Mouse (Mus musculus) T-helper 1 cell (primary cell): ENCODE measurements around the gene Gcnt4.
"Not testable (repeated sequence)": the region's sequence is repeated elsewhere in the genome, so short reads cannot be mapped to it uniquely, and the experiment has no call there.

Experiments used
- in situ Hi-C: fragments of 300-600 bp; cut with MboI, MseI; formaldehyde crosslinking; loops from one replicate; pipeline ENCODE4 v1.15.1; 2025; ENCODE audit warnings: high pct_unique_total_duplicates

Gcnt4 gene

DNA sequence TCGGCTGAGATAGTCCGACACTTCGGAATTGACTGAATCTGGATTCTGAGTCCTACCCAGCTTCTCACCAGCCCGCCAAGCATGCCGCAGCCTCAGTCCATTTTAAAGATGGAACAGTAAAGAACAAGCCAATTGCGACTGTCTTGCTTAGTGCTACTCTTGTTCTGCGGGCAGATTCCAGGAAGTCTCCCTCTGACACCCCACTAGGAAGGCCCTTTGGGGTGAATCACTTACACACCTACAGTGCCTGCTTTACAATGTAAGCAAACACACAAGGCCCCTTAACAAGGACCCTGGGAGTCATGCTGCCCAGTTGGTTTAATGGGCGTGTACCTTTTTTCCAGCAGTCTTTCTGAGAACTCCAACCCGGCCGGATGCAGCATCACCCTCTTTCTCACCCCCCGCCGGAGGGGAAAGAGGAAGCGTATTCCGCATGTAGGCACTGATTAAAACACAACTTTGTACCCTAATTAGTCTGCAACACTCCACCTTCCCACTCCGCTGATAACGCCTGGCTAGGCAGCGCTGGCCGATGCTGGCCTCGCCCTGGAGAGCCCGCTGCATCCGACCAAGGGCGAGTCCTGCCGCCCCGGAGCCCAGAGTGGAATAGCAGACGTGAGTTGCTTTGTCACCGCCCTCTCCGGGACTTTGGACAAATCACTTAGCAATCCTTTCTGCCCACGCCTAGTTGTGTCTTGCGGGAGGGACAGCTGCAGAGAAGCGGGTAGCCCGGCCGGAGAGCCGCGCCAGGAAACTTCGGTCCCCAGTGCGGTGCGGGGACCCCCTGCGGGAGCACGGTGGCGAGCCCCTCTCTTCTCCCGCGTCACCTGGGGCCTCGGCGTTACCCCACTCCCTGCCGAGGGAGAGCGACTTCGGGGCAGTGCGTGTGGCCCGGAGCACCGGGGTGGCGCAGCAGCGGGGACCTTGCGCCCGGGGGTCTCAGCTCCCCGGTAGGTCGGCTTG, at the start of gene Gcnt4:
Gene Gcnt4 (plus strand): TSS at position 691 of the 963 bp plus-strand sequence.
- in situ Hi-C loops, result no loop called here

- in situ Hi-C loops, result no loop called here
Observed at GRCm38 (mm10) chr13:96878220-96879057, 46.0 kb upstream of the Gcnt4 start.

DNA sequence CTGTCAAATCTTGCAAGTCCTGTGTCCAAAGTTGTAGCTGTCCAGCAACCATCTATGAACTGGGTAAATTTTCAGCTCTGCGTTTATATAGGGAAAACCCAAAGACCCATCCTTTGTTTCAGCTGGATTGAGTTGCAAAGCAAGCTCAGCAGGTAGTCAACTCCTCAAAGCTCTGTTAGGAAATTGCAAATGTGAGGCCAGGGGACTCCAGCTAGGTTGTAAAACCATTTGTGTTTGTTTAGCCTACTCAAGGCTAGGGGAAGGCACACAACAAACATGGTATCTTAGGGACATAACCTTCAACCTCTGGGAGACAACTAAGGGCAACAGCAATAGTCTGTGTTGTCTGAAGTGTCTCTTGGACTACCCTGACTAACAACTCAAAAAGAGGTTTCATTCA, 40.0 kb upstream of the Gcnt4 start:
- in situ Hi-C loops, result no loop called here

- in situ Hi-C loops, result no loop called here
Observed at GRCm38 (mm10) chr13:96889985-96890384, 34.5 kb upstream of the Gcnt4 start.

GRCm38 (mm10) chr13:96895144-96895543, 29.3 kb upstream of the Gcnt4 start:
- in situ Hi-C loops, result no loop called here

GRCm38 (mm10) chr13:96906717-96907116, 17.8 kb upstream of the Gcnt4 start:
- in situ Hi-C loops, result no loop called here

GRCm38 (mm10) chr13:96911202-96911601, 13.3 kb upstream of the Gcnt4 start:
- in situ Hi-C loops, result no loop called here

DNA sequence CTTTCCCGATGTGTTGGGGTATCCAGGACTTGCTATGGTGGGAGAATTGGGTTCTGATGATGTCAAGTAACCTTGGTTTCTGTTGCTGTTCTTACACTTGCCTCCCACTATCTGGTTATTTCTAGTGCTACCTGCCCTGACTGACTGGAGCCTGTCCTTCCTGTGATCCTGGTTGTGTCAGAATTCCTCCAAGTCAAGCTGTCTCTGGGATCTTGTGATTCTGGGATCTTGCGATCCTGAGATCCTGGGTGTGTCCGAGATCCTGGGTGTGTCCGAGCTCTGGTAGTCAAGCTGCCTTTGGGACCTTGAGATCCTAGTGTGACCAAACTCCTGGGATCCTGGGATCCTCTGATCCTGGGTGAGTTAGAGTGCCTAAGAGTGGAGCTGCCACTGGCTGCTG, 1.4 kb upstream of the Gcnt4 start:
- in situ Hi-C loops, result not testable (repeated sequence)

- in situ Hi-C loops, result no loop called here
Observed at GRCm38 (mm10) chr13:96924985-96925745, 676 bp downstream of the Gcnt4 start.

DNA sequence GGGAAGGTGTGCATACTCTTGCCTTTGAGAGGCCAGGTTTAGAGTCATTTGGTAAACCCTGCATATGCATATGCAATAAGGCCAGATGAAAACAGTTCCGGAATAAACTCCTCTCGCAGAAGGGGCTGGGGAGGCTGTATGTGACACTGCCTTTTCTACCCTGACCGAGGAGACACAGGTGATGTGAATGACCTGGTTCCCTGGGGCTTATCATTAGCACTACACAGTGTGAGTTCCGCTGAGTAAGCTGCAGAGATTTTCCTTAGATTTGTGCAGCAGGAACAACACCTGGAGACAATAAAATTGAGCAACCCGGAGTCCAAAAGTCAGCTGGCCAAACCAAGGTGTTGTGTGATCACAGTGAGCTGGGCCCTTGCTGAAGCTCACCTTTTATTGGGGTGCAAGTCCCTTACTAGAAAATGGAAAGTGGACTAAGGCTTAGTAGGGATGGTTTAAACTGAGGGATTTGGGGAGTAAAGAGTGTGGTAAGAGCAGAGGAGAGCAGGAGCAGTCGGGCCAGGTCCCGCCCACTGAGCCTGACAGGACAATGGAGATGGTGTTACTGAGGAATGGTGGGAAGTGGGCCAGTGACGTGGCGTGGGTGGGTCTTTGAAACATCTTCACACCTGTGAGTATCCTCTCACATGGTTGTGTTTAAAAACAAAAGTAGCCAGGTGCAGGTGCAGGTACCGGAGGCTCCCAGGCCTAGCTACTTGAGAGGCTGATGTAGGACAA, 1.7 kb downstream of the Gcnt4 start:
- in situ Hi-C loops, result no loop called here

- in situ Hi-C loops, result no loop called here
Observed at GRCm38 (mm10) chr13:96927781-96928180, 3.3 kb downstream of the Gcnt4 start.

- in situ Hi-C loops, result no loop called here
Observed at GRCm38 (mm10) chr13:96928432-96929039, 4.0 kb downstream of the Gcnt4 start.

DNA sequence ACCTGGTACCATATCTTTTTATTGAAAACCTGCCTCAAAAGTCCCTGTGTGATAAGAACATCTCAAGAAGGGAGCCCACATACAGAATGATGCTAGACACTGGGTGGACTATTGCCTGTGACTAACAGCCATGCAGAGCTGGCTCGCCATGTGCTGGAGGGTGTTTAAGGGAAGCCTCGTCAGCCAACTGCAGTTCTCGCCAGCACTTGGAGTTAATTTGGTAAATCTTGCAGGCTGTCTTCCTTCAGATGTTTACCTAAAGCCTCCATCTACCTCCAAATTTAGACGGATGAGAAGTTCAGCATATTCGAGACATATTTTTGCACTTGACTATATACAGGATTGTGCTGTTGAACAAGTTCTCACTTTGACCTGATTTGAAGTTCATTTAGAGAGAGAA, 8.3 kb downstream of the Gcnt4 start:
- in situ Hi-C loops, result no loop called here

DNA sequence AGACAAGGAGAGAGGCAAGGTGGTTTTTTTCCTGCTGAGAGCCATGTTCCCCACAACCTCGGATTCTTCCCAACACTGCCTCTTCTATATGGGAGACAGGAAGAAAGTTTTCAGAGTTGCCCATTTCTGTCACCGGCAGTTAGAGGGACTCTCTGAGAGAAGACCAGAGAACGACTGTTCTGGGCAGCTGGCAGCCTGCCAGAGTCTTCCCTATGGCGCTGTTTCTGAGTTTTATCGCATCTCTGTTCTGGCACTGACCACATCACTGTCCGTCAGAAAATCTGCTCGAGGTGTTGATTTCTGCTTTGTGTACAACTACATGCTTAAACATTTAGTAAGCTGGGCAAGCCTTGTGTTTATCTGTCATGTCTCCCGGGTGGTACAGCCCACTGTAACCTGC, 8.9 kb downstream of the Gcnt4 start:
- in situ Hi-C loops, result no loop called here

DNA sequence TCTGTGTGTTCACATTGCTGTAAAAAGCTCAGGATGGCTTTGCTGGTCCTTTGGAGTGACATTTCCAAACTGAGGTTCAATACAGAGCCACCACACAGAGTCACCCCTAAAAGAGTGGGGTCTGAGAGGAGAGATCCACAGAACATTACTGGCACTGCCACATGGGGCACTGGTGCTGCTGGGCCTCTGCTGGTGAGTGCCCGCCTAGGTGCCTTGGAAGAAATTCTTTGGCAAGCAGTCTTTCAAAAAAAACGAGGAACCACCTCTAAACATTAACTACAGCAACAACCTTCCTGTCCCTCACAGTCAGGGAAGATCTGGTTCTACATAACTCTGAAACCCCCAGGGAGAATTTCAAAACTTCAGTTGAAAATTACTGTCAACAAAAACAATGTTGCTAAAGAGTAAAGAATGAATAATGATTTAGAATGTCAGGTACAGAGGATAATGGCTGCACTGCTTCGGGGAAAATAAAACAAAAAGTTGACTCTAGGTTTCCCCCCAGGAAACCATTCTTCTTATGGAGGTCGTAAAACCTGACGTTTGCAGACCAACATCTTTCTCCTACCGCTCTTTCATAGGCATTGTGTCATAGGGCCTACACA, 11.8 kb downstream of the Gcnt4 start:
- in situ Hi-C loops, result no loop called here

DNA sequence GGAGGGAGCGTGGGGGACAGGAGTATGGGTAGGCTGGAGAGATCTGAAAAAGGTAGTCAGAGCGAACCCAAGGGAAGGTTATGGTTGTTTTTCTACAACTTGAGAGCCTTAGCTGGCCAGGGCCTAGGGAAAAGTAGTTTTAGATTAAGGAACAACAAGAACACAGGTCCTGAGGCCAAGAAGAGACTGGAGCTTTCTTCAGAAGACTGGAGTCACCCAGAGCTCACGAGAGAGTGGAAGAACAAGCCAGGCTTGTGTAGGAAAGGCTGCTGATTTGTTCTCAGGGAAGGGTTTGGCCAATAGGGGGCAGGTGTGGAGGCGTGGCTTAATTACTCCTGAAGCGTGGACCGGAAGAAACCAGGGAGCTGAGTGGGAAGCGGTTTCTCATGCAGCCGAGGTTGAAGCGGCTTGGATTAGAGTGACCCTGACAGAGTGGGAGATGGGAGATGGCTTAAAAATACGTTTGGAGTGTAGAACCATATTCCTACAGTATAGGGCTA, 12.6 kb downstream of the Gcnt4 start:
- in situ Hi-C loops, result no loop called here

GRCm38 (mm10) chr13:96939680-96940079, 15.2 kb downstream of the Gcnt4 start:
- in situ Hi-C loops, result no loop called here

GRCm38 (mm10) chr13:96941481-96941880, 17.0 kb downstream of the Gcnt4 start:
- in situ Hi-C loops, result not testable (repeated sequence)

- in situ Hi-C loops, result no loop called here
Observed at GRCm38 (mm10) chr13:96943571-96943970, 19.1 kb downstream of the Gcnt4 start.

GRCm38 (mm10) chr13:96945748-96946147, 21.3 kb downstream of the Gcnt4 start:
- in situ Hi-C loops, result no loop called here
